Mouse (Mus musculus): ENCODE measurements around the gene Sft2d2.
A peak's percentile ranks its signal among the peaks of the same experiment; 100 is the strongest.

Sft2d2 gene

DNA sequence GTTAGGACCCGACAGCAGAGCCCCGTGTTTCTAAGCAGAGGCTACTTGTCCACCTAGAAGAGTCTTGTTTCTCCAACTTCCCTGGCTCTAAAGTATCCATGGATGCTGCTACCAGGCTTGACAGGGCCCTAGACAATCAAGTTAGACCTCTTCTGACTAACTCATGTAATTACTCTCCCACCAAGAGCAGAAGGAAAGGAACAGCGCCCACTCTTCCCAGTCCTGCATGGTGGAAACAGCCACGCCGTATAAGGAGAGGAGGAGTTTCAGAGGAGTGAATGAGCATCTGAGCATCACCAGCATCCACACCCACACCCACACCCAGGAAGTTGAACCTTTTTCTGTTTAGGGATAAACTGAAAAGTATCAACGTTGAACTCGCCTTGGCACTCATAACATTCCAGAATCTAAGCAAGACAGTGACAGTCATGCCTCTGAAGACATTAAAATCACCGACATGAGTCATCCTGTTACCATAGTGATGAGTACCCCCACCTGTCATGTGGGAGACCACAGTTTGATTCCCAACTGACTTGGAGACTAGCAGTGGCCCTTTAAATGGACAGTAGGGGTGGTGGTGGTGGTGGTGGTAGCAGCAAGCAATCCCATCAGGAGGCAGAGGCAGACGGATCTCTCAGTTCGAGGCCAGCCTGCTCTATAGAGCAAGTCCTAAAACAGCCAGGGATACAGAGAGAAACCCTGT, 3.5 kb downstream of the Sft2d2 start:
- no peak for DNase-seq

GRCm38 (mm10) chr1:165190068-165190467, 4.2 kb downstream of the Sft2d2 start:
- DNase-seq: no peak

DNA sequence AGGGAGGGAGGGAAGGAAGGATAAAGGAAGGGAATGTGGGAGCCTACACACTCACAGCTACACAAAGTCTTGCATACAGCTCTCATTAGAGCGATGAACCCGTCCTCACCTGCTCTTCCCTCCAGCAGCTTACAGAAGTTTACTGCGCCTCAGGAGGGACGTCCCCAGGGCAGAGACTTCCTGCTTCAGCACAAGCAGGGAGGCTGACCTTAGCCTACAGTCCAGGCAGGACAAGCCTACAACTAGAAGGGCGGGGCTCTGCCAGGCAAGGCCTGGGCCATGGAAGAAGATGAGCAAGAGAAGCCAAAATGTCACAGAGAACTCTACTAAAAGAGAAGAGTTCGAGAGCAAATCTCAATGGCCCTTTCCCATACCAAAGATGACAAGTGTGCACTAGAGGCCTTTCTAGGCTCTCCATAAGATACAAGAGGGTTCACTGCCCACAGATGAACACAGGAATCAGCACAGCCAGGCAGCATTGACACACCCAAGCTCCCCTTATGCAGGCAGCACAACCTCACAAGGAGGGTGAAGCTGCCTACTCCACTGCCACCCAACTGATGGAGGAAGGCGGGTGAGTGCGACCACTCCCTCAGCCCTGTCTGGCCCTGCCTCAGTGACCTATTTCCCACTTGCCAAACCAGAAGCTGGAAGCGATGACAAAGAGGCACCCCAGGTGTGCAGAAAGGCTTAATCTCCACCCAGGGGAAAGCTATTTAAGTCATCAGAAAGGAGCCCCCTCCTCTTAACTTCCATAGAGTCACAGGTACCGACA, 5.2 kb downstream of the Sft2d2 start:
- peak; percentile 18 to 48 for DNase-seq

GRCm38 (mm10) chr1:165187357-165187756, 6.9 kb downstream of the Sft2d2 start:
- DNase-seq: no peak

GRCm38 (mm10) chr1:165186491-165186890, 7.7 kb downstream of the Sft2d2 start:
- DNase-seq: no peak

DNA sequence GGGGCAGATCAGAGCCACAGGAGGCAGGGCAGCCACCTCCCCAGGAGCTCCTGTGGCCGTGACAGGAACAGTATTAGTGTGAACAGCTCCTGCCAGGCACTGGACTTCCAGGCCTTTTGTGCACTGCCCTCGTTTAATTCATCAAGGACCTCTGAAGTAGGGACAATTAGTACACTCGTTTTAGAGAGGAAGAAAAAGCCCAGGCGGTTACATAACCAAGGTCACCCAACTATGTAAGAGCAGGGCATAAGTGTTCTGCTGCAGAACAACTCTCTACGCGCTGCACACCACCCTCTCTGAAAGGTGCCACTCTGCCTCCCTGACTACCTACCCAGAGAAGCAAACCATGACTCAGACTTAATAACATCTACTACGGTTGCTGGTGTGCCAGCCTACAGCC, 9.1 kb downstream of the Sft2d2 start:
- peak; percentile 39 to 67 for DNase-seq

DNA sequence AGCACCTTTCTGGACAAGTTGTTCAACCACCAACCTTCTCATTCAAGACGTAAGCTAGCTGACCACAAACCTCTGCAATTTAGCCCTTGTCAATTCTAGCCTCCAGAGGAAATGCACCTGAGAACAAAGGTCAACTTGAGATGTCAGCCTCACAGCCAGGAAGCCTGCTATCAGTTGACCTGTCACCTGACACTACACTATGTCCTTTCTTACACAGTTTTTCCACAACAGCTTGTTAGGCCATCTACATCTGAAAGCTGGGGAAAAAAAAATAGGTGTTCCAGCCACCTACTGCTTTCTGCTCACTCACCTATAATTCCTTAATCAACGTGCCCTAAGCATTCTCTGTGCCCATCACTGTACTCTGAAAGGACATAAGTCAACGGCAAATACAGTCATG, 10.1 kb downstream of the Sft2d2 start:
- no peak for DNase-seq

DNA sequence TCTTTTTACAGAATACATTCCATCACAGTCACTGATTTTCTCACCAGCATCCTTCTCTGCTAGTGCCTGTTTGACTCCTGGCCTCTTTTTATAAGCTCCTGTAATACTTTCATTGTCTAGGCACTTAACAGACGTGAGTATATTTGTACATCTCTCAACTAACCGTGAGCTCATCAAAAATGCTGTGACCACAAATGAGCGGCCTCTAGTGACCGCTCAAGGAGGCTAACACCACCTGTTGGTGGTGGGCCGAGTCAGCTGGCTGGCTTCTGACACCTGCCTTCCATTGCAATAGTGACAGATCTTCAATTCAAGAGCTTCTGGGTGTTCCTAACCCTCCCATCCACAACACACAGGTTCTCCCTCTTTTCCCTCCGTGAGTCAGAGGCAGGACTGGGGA, 10.8 kb downstream of the Sft2d2 start:
- no peak for DNase-seq

DNA sequence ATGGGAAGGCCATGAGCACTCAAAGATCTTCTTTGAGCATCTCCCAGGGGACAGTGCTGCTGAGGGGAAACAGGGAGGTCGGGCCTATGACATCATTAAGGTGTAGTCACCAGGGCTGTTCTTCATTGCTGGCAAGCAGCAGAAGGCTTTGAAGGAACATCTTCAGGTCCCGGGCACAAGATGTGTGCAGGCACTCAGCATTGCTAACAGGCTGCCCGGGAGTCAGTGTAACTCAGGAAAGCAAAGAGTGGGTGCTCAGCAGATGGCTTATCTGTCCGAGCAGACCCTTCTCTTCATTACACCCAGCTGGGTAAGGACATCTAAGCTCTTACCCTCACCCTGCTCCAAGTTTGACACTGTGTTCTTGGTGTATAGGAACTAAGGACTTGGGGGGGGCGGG, 14.9 kb downstream of the Sft2d2 start:
- no peak for DNase-seq

DNA sequence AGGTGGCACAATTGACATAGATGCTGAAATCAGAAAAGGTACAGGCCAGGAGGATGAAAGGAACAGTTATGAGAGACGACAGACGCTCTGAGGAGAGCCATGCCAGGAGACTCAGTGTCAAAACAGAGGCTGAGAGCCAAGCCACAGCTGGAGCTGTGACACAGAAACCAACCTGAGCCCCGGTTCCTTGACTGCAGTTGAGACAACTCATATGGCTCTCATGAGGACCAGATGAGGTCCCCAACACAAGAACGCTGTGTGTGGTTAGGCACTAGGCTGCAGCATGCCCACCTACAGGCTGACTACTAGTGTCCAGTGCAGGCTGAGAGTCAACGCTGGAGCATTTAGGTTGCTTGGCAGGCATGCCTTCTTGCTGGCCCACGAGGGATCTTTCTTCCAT, 16.2 kb downstream of the Sft2d2 start:
- DNase-seq: no peak

GRCm38 (mm10) chr1:165174059-165174616, 20.1 kb downstream of the Sft2d2 start:
- no peak for DNase-seq

GRCm38 (mm10) chr1:165171277-165171676, 23.0 kb downstream of the Sft2d2 start:
- no peak for DNase-seq

- no peak for DNase-seq
These were observed 24.1 kb downstream of the Sft2d2 start for GRCm38 (mm10) chr1:165170157-165170556.

DNA sequence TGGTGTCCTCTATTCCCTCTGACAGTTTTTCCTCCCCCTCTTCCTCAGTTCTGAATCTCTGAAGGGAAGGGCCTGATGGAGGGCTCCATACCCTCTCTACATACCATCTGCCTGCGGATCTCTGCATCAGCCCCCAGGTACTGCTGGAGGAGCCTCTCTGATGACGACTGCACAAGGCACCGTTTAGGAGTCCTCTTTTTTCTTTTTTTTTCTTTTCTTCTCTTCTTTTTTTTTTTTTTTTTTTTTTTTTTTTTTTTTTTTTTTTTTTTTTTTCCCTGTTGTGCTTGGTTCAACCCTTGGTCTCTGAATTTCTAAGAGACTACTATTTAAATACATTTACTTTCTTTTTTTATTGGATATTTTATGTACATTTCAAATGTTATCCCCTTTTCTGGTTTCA, 24.8 kb downstream of the Sft2d2 start:
- DNase-seq: no peak

DNA sequence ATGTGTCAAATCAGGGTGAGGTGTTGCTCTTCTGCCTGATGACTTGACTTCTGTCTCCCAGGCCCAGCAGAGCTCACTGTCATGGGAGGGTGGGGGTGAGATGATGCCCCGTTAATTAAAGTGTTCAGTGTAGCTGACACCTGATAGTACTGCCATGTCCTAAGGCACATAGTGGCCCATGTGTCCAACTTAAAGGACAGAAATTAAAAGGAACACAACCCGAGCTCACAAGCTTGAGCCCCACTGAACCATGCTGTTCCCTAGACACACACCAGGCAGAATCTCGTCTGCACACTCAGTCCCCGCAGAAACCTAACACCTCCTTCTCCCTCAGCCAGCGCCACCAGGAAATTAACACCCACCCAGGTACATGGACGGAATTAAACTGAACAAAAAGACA, 29.3 kb downstream of the Sft2d2 start:
- DNase-seq: no peak

- DNase-seq: no peak
These were observed 33.4 kb downstream of the Sft2d2 start, which contains the start of gene Tbx19 for GRCm38 (mm10) chr1:165160723-165161405. Gene Tbx19, minus strand, starts transcription at chr1:165160773.

DNA sequence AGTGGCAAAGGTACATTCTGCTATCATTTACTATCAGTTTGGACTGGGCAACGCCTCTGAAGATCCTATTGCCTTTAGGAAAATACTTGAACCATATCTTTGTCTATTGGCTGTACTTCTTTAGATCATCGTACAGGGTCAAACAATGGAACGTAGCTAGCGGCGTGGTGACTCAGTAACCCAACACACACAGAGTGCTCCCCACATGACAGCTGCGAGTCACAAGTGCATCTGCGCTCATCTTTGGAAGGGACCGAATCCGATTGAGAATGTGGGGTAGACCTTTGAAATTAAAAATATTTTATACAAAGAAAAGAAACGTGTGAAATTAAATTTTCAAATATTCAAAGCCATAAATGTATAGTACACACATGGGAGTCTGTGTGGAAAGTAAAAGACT, 35.4 kb downstream of the Sft2d2 start:
- no peak for DNase-seq

- no peak for DNase-seq
These were observed 40.1 kb downstream of the Sft2d2 start for GRCm38 (mm10) chr1:165154162-165154561.

DNA sequence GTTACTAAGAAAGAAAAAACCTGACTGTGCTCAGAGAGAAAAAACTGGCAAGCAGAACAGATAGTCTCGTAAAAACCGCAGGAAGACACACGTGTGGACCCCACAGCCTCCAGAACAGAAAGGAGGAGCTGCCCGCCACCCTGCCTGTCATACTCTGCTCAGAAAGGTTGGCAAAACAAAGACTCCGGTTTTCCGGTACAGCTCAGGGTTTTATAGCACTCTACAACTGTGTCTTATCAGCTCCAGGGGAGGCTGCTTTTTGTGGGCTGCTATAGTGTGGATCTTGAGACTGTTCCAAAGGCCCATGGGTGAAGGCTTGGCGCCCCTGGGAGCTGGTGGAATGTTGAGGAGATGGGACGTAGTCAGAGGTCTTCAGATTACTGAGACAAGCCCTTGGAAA, 43.0 kb downstream of the Sft2d2 start:
- DNase-seq: no peak

DNA sequence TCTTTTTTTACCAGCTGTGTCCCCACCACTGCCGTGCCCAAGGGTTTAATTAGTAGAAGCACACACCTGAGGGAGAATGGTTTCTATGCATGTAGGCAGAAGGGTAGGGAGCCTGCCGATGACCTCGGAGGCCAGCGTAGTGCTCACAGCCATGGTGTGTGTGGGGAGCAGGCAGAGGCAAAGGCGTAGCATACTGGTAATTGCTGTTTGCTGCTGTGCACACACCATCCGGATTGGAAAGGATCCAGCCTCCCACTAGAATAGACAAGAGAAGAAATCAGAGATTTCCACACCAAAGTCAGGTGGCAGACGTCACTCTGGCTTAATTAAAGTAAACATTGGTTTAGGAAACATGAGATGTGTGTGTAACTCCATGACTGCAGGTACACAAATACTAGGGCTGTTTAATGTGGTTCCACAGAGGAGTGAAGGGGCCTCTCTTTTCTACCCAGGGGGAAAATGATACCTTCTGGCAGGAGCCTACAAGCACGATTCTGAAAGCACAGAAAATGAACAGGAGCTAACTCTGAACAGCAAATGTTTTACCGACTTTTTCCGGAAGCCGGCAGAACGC, 51.8 kb downstream of the Sft2d2 start:
- DNase-seq: no peak

DNA sequence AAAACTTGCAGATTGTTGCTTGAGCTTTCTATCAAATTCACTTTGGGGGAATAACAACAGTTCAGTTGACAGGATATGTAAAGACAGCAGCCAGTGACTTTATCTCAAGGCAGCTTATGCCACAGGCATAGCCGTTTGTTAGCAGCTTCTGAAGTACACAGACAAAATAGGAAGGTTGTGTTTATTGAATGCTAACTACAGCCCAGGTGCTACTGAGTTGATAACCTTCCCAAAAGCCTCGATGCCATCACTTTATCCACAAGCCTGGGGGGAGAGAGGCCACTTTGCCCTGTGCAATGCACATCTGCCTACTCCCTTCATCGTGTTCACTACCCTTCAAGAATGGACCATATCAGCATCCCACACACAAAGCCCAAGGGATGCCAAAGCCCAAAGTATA, 54.0 kb downstream of the Sft2d2 start:
- DNase-seq: no peak

GRCm38 (mm10) chr1:165133858-165134257, 60.4 kb downstream of the Sft2d2 start:
- DNase-seq: no peak

DNA sequence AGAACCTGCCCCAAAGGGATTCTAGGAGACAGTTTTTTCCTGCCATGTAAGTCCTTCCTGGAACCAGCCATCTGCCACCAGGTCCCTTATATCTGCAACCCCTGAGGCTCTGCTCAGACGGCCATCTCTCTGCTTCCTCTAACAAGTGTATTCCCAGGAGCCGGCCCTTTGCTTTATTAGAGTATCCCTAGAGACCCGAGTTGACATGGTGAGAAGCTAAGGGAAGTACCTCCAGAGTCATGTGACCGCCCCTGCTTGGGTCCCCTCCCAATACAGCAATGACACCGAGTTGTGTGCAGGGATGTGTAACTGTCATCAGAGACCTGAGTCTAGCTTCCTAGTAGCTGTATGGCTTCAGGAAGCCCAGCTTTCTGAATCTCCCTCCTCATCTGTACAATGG, 61.0 kb downstream of the Sft2d2 start:
- no peak for DNase-seq
